Mouse (Mus musculus): ENCODE measurements around the gene Gucy2g. TPM values are rescaled to one million over a fixed set of nuclear protein-coding genes. Genes with fewer than 3 reads are reported as not detected.

Gene Gucy2g
- polyA plus RNA-seq, 1 experiment from 2014 or later, result 0.07 TPM

DNA sequence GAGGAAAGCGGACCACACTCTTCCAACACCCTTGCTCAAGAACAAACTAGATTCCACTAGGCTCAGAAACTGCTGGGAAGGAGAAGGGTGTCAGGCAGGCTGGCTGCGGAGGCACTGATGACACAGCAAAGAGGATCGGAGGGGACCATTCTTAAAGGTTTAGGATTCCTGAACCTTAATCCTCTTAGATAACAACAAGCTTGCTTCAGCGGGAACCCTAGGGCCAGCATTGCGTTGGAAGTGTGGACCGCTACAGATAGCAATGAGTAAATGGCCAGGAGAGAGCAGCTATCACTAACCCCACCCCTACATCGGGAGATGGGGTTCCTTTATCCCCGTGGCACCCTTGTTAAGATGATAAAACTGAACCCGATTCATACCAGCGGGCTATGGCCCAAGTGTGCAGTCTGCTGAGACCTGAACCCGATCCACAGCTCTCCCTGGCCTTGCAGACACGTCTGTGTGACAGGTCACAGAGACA, 22.3 kb downstream of the Gucy2g start:
- Histone ChIP-seq H3K27ac (replicated peaks; ENCODE audit: low read depth, low read length) (0 out of 2 replicates have a peak overlapping the region, but pooled peaks have one; percentile 13), H3K27me3 (ENCODE audit: control insufficient read depth, insufficient read depth, low read length) (no peaks in the 10 kb centered on the region), H3K4me3 (replicated peaks; ENCODE audit: low read depth, low read length) (peak overlapping the region; percentile 34), H3K4me1 (ENCODE audit: control insufficient read depth, insufficient read depth, low read length) (peaks cover 7% of the 10 kb centered on the region; the same call in 1 of the 2 replicates), H3K9me3 (ENCODE audit: control insufficient read depth, low read length) (no peaks in the 10 kb centered on the region), H3K4me2 (ENCODE audit: low read length) (peak overlapping the region; percentile 61), H3K9ac (replicated peaks; ENCODE audit: low read length) (peak overlapping the region; percentile 37; the same call in 1 of the 2 replicates), H3K36me3 (ENCODE audit: control insufficient read depth, insufficient read depth, low read length) (no peaks in the 10 kb centered on the region)
- no peak for ATAC-seq (ENCODE audit: low FRiP score, low TSS enrichment)
- DNase-seq, result no peak
- 10% methylated on average over 12 of the region's 12 CpGs for WGBS

DNA sequence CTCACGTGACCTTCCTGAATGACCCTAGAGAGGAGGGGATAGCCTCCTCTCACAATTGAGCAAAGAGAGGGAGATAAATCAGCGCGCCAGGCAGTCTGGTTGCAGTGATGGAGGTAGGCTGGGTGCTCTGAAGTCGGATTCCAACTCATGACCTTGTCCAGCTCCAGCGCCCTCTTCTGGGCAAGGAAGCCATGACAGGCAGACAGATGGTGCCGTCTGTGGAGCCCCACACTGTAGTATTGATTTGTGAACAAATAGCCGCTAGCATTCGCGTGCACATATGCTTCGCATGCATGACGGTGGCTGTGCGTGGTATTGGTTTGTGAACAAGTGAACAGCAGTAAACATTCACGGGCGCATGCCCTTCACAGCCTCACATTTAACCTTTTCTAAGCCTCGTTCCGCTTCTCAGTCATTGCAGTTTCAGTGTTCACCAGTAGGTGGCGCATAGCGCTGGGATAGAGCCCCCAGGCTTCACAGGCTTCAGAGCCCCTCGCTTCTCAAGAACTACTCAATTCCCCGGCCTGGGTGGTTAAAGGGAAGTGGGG, 22.8 kb downstream of the Gucy2g start:
- Histone ChIP-seq H3K4me1 (ENCODE audit: control insufficient read depth, insufficient read depth, low read length) (peaks cover 7% of the 10 kb centered on the region; the same call in 1 of the 2 replicates), H3K4me2 (ENCODE audit: low read length) (peak overlapping the region; percentile 61), H3K27me3 (ENCODE audit: control insufficient read depth, insufficient read depth, low read length) (no peaks in the 10 kb centered on the region), H3K9ac (replicated peaks; ENCODE audit: low read length) (peak overlapping the region; percentile 37; the same call in 1 of the 2 replicates), H3K36me3 (ENCODE audit: control insufficient read depth, insufficient read depth, low read length) (no peaks in the 10 kb centered on the region), H3K27ac (replicated peaks; ENCODE audit: low read depth, low read length) (0 out of 2 replicates have a peak overlapping the region, but pooled peaks have one; percentile 13), H3K9me3 (ENCODE audit: control insufficient read depth, low read length) (no peaks in the 10 kb centered on the region), H3K4me3 (replicated peaks; ENCODE audit: low read depth, low read length) (peak overlapping the region; percentile 34)
- WGBS, result 2% methylated on average over 20 of the region's 20 CpGs
- peak; percentile 94 for DNase-seq
- ATAC-seq (ENCODE audit: low FRiP score, low TSS enrichment), result peak; percentile 67

DNA sequence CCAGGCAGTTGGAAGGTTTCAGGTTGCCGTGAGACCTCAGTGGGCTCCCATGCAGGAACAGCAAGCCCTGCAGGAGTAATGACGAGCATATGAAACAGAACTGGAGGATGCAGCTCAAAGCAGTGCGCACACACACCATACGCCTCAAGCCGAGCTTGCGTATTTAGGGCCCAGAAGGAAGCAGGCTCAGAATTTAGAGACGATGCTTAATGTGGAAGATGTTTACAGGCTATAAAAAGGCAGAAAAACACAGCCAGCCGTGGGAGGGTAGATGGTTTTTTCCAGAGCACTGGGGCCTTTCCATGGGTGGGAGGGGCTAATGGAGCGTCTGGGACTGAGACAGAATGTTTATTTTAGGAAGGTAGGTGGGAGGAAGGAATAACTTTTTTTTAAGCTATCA, 23.7 kb downstream of the Gucy2g start:
- Histone ChIP-seq H3K4me3 (replicated peaks; ENCODE audit: low read depth, low read length) (no peak overlapping the region), H3K9me3 (ENCODE audit: control insufficient read depth, low read length) (no peaks in the 10 kb centered on the region), H3K27ac (replicated peaks; ENCODE audit: low read depth, low read length) (no peak overlapping the region), H3K9ac (replicated peaks; ENCODE audit: low read length) (no peak overlapping the region), H3K27me3 (ENCODE audit: control insufficient read depth, insufficient read depth, low read length) (no peaks in the 10 kb centered on the region), H3K4me2 (ENCODE audit: low read length) (no peak overlapping the region), H3K36me3 (ENCODE audit: control insufficient read depth, insufficient read depth, low read length) (no peaks in the 10 kb centered on the region), H3K4me1 (ENCODE audit: control insufficient read depth, insufficient read depth, low read length) (peaks cover 7% of the 10 kb centered on the region; the same call in 1 of the 2 replicates)
- 88% methylated on average over 9 of the region's 9 CpGs for WGBS
- ATAC-seq (ENCODE audit: low FRiP score, low TSS enrichment) (no peak), DNase-seq (no peak)

DNA sequence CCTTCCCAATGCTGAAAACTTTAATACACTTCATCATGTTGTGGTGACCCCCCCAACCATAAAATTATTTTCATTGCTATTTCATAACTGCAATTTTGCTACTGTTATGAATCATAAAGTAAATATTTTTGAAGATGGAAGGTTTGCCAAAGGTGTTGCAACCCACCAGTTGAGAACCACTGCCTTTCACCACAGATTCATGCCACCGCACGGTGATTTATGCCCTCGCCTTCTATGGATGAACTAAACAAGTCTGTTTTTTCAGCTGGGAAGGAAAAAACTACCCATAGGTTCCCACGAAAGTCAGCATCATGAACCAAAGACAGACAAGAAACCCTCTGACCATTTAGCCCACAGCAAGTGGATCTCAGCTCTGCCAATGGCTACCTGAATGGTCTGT, 24.2 kb downstream of the Gucy2g start:
- Histone ChIP-seq H3K27me3 (ENCODE audit: control insufficient read depth, insufficient read depth, low read length) (no peaks in the 10 kb centered on the region), H3K27ac (replicated peaks; ENCODE audit: low read depth, low read length) (no peak overlapping the region), H3K9ac (replicated peaks; ENCODE audit: low read length) (no peak overlapping the region), H3K4me2 (ENCODE audit: low read length) (no peak overlapping the region), H3K9me3 (ENCODE audit: control insufficient read depth, low read length) (no peaks in the 10 kb centered on the region), H3K4me1 (ENCODE audit: control insufficient read depth, insufficient read depth, low read length) (peaks cover 7% of the 10 kb centered on the region; the same call in 1 of the 2 replicates), H3K4me3 (replicated peaks; ENCODE audit: low read depth, low read length) (no peak overlapping the region), H3K36me3 (ENCODE audit: control insufficient read depth, insufficient read depth, low read length) (no peaks in the 10 kb centered on the region)
- DNase-seq, result no peak
- 91% methylated on average over 4 of the region's 4 CpGs for WGBS
- ATAC-seq (ENCODE audit: low FRiP score, low TSS enrichment), result no peak

DNA sequence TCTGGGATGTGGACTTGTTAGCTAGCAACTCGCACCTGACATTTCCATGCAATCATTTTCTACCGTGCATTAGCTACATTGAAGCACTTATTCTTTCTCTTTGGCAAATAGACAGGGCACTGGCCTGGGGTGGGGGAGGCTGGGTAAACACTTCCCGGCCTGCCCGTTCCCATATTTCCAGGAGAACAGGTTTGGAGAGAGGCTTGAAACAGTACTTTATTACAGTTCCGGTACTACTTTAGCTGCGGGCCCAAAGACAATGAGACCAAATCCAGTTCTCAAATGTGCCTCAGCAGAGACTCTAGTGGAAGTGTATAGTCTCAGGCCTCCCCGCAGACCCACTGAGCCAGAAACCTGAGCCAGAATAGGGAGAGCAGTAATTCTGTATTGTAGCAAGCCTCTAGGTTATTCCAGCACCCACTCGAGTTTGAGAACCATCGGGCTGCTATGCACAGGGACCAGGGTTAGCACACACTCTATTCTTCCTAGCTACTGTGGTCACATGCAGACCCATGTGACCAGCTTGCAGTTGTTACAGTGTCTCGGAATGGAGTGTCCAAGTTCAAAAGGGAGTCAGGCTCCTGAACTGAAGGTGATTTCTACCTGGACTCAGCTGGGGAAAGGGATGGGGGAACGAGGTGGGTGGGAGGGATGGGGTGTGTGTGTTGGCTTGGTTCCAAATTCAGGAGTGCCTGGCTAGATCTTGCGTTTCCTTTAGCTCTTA, 27.3 kb downstream of the Gucy2g start:
- Histone ChIP-seq H3K36me3 (ENCODE audit: control insufficient read depth, insufficient read depth, low read length) (no peaks in the 10 kb centered on the region), H3K9ac (replicated peaks; ENCODE audit: low read length) (no peak overlapping the region), H3K4me1 (ENCODE audit: control insufficient read depth, insufficient read depth, low read length) (peaks cover 6% of the 10 kb centered on the region; the same call in 1 of the 2 replicates), H3K4me3 (replicated peaks; ENCODE audit: low read depth, low read length) (no peak overlapping the region), H3K27ac (replicated peaks; ENCODE audit: low read depth, low read length) (no peak overlapping the region), H3K4me2 (ENCODE audit: low read length) (no peak overlapping the region), H3K9me3 (ENCODE audit: control insufficient read depth, low read length) (no peaks in the 10 kb centered on the region), H3K27me3 (ENCODE audit: control insufficient read depth, insufficient read depth, low read length) (no peaks in the 10 kb centered on the region)
- 83% methylated on average over 12 of the region's 12 CpGs for WGBS
- no peak for DNase-seq
- ATAC-seq (ENCODE audit: low FRiP score, low TSS enrichment), result no peak

DNA sequence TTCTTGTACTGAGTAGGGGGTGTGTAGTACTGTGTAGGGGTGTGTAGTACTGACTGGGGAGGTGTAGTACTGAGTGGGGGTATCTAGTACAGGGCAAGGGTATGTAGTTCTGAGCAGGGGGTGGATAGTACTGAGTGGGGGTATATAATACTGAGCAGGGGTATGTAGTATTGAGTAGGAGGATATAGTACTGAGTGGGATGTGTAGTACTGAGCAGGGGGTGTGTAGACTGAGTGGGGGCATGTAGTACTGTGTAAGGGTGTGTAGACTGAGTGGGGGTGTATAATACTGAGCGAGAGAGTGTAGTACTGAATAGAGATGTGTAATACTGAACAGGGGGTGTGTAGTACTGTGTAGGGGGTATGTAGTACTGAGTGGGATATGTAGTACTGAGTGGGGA, 29.3 kb downstream of the Gucy2g start:
- no peaks in the 10 kb centered on the region for H3K9me3 ChIP-seq (ENCODE audit: control insufficient read depth, low read length)
- H3K9ac ChIP-seq (replicated peaks; ENCODE audit: low read length), result no peak overlapping the region
- H3K4me2 ChIP-seq (ENCODE audit: low read length), result no peak overlapping the region
- H3K4me3 ChIP-seq (replicated peaks; ENCODE audit: low read depth, low read length), result no peak overlapping the region
- no peak overlapping the region for H3K27ac ChIP-seq (replicated peaks; ENCODE audit: low read depth, low read length)
- 0 out of 2 replicates have a peak, but pooled peaks have one; percentile 4 for ATAC-seq (ENCODE audit: low FRiP score, low TSS enrichment)
- DNase-seq, result no peak
- no peaks in the 10 kb centered on the region for H3K4me1 ChIP-seq (ENCODE audit: control insufficient read depth, insufficient read depth, low read length)
- H3K36me3 ChIP-seq (ENCODE audit: control insufficient read depth, insufficient read depth, low read length), result no peaks in the 10 kb centered on the region
- WGBS, result 89% methylated on average over 1 of the region's 1 CpGs
- H3K27me3 ChIP-seq (ENCODE audit: control insufficient read depth, insufficient read depth, low read length), result no peaks in the 10 kb centered on the region

DNA sequence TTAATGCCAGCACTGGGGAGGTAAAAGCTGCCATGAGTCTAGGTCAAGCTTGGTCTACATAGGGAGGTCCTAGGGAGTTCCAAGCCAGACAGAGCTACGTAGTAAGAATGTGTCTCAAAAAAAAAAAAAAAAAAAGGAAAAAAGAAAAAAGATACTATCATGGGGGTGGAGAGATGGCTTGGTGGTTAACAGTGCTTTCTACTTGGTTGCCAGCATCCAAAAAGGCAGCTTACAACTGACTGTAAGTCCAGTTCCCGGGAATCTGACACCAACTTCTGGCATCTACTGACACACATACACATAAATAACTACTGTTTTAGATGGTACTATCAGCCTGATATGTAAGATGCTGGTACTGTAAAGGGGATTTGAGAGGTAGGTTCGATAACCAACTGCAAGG, 32.0 kb downstream of the Gucy2g start:
- H3K9me3 ChIP-seq (ENCODE audit: control insufficient read depth, low read length), result no peaks in the 10 kb centered on the region
- no peaks in the 10 kb centered on the region for H3K36me3 ChIP-seq (ENCODE audit: control insufficient read depth, insufficient read depth, low read length)
- H3K4me3 ChIP-seq (replicated peaks; ENCODE audit: low read depth, low read length), result no peak overlapping the region
- DNase-seq (no peak), ATAC-seq (ENCODE audit: low FRiP score, low TSS enrichment) (no peak)
- no peak overlapping the region for H3K9ac ChIP-seq (replicated peaks; ENCODE audit: low read length)
- 82% methylated on average over 3 of the region's 3 CpGs for WGBS
- no peak overlapping the region for H3K4me2 ChIP-seq (ENCODE audit: low read length)
- no peak overlapping the region for H3K27ac ChIP-seq (replicated peaks; ENCODE audit: low read depth, low read length)
- no peaks in the 10 kb centered on the region for H3K27me3 ChIP-seq (ENCODE audit: control insufficient read depth, insufficient read depth, low read length)
- no peaks in the 10 kb centered on the region for H3K4me1 ChIP-seq (ENCODE audit: control insufficient read depth, insufficient read depth, low read length)

DNA sequence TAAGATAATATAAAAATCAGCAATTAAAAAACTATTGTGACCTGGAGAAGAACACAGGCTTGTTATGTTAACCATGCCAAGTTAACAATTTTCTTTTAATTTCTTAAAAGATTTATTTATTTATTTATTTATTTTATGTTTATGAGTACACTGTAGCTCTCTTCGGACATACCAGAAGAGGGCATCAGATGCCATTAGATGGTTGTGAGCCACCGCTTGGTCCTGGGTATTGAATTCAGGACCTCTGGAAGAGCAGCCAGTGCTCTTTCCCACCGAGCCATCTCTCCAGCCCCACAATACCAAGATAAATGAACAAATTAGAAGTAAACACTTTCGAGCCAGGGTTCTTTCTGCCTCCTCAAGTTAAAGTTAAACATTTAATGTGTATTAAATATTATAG, 32.4 kb downstream of the Gucy2g start:
- 77% methylated on average over 4 of the region's 4 CpGs for WGBS

More for the DNA sequence above, 32.4 kb downstream of the Gucy2g start:
- Histone ChIP-seq H3K4me2 (ENCODE audit: low read length) (no peak overlapping the region), H3K27me3 (ENCODE audit: control insufficient read depth, insufficient read depth, low read length) (no peaks in the 10 kb centered on the region), H3K9ac (replicated peaks; ENCODE audit: low read length) (no peak overlapping the region), H3K27ac (replicated peaks; ENCODE audit: low read depth, low read length) (no peak overlapping the region), H3K4me3 (replicated peaks; ENCODE audit: low read depth, low read length) (no peak overlapping the region), H3K36me3 (ENCODE audit: control insufficient read depth, insufficient read depth, low read length) (no peaks in the 10 kb centered on the region), H3K4me1 (ENCODE audit: control insufficient read depth, insufficient read depth, low read length) (no peaks in the 10 kb centered on the region), H3K9me3 (ENCODE audit: control insufficient read depth, low read length) (no peaks in the 10 kb centered on the region)
- DNase-seq, result no peak
- ATAC-seq (ENCODE audit: low FRiP score, low TSS enrichment), result no peak

All from midbrain, embryonic 14.5 days (tissue).